Mouse (Mus musculus) forelimb bud, embryonic 11.5 days (tissue): ENCODE measurements at regions not wholly inside any gene's neighbourhood (a gene's known extent, or its start where the extent isn't known, plus 50 kb on each side); places are given as distances from the start of the nearest gene placed in this dataset.
"Not testable (repeated sequence)": the region's sequence is repeated elsewhere in the genome, so short reads cannot be mapped to it uniquely, and the experiment has no call there.

Experiments used
- DNase-seq: peaks from one replicate; pipeline ENCODE4 v3.0.0-alpha.2; 2012; ENCODE audit warnings: low read depth, low spot score

DNA sequence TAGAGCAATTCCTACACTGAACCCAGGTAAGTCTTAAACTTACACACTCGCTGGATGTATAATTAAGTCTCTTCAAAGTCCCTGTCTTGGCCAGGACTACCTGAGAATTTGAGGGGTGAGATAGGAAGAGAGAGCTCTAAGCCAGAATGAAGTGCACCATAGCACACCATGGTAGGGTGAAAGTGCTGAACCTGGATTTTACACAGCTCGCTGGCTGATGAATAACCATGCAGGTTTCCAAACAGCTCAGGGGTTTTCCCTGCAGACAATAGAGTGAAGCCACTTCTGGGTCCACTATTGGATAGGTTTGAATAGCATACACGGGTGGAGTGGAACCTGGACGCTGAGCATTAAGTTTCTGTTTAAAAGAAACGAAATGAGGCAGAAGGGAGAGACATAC is 180.7 kb upstream of the Plxna2 start:
- no peak for DNase-seq

- DNase-seq, result no peak
Measured at GRCm38 (mm10) chr1:194435060-194435459, 183.0 kb upstream of the Plxna2 start.

DNA sequence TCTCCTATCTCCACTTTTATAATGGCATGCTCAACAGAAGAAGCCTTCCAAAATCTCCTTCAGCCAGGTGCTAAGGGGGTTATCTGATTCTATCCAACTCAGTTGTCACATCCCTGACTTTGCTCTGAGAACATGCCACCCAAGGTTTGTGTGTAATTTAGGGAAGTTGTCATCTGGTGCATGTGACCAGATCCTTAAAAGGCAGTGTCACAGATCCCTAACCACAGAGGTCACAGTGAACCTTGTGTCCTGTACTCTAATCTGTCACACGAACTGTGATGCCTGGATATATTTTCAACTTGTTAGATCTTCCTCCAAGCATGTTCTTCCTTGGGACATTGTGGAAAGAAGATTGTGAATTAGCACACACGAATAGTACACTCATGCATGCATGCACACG is 189.4 kb upstream of the Plxna2 start:
- DNase-seq, result no peak

GRCm38 (mm10) chr1:194426293-194426692 is 191.7 kb upstream of the Plxna2 start:
- DNase-seq, result no peak

GRCm38 (mm10) chr1:194424201-194424600 is 193.8 kb upstream of the Plxna2 start:
- no peak for DNase-seq

DNA sequence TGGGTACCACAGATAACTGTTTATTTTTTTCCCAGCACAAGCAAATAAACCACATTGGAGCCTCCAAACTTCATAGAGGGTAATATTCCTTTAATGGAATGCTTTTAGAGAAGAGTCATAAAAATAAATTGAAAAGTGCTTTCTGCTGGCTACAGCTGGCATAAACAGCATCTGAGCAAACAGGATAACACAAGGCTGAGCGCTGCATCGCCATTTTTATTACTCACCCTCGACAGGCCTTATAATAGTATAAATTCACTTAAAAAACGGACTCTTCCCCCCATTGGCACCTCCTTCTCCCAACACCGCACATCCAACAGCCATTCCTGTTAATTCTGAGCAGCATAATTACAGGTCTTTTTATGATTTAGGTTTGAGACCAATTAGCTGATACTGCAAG is 205.8 kb upstream of the Plxna2 start:
- DNase-seq, result no peak

DNA sequence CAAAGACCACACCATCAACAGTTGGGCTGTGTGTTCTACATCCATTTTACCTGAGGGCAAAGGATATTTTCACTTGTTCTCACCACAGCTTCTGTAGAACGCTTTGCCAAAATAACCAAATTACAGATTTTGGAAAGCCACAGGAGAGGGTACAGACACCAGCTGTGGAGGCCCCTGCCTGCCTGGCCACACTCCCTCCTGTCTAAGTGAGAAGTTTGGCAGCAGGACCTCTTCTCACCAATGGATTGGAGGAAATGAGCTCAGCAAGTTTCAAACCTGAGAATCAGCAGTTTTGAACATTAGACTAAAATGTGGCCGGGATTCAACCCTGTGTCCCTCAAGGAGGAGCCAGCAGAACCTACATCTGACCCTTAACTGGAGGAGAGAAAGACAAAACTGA is 206.2 kb upstream of the Plxna2 start:
- DNase-seq, result no peak

DNA sequence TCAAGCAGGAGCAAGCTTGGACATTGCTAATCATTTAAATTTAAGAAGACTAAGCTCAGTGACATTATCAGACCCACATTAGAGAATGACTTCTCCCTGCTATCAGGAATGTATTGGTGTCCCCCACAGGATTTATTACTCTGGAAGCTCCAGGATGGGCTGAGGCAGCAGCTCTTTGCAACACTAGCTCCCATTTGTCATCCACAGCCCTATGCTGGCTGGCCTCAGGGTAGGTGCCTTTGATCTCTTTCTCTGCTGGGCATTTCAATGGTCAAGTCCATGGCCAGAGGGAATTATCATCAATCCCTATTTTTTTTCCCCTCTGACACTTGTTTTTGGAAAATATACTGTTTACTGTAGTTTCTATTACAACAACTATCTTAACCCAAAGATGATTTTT is 218.7 kb upstream of the Plxna2 start:
- no peak for DNase-seq

GRCm38 (mm10) chr1:194396754-194397460 is 221.1 kb upstream of the Plxna2 start:
- DNase-seq, result no peak

GRCm38 (mm10) chr1:194393720-194394119 is 224.3 kb upstream of the Plxna2 start:
- no peak for DNase-seq

- DNase-seq, result no peak
Measured at GRCm38 (mm10) chr1:194390202-194390601, 227.8 kb upstream of the Plxna2 start.

DNA sequence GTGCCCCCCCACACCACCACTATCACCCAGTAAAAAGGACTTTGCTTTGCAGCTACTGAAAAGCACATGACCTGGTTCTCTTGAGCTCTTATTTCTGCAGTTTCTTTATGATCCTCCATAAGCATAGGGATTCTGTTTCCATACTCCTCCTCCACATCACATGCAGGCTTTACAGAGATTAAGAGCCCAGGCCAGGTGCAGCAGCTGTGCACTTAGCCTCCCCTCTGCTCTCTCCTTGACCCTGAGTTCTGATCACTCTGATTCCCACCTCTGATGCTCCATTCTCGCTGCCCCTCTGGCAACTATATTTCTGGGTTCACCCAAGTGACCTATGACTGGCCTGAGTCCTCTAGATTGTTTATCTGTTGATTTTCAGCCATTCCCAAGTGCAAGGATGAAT is 239.9 kb upstream of the Plxna2 start:
- no peak for DNase-seq

- DNase-seq, result not testable (repeated sequence)
Measured at GRCm38 (mm10) chr1:194373511-194373910, 244.5 kb upstream of the Plxna2 start.

DNA sequence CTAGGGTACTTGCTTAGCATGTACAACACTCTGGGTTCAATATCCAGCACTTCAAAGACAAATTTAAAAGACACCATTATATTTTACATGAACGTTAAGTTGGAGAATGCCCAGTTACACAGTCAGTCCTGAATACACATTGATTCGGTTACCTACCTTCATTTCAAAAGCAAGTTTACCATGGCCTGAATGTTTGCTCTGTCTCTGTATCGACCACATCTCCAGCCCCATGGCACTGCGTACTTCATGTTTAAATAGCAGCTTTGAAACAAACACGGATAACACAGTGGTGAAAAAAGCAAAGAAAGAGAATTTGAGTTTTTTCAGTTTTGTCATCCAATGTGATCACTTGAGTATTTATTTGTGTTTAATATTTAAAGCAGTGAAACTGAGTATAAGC is 254.1 kb upstream of the Plxna2 start:
- DNase-seq, result no peak

- no peak for DNase-seq
Measured at GRCm38 (mm10) chr1:194363129-194363768, 254.8 kb upstream of the Plxna2 start.

- DNase-seq, result no peak
Measured at GRCm38 (mm10) chr1:194362298-194362697, 255.7 kb upstream of the Plxna2 start.

- no peak for DNase-seq
Measured at GRCm38 (mm10) chr1:194361316-194361715, 256.7 kb upstream of the Plxna2 start.

- DNase-seq, result no peak
Measured at GRCm38 (mm10) chr1:194354332-194355120, 263.5 kb upstream of the Plxna2 start.

GRCm38 (mm10) chr1:194345304-194346033 is 272.5 kb upstream of the Plxna2 start:
- DNase-seq, result no peak

- DNase-seq, result no peak
Measured at GRCm38 (mm10) chr1:194342568-194342967, 275.4 kb upstream of the Plxna2 start.

DNA sequence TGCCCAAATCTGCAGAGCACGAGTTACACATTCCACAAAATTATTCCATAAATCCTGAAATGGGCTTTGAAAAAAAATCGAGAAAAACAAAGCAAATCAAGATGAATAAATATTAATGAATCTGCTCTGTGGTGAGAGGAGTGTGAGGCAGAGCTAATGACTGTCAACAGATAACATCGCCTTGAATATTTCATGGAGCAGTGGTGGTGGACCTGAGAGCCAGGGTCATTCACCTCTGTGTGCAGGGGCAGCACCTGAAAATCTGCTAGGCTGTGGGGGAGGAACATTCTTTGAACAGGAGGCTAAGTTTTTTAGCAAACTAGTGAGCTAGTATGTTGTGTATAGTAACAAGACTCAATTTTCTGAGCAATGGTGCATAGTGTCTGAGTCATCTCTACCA is 276.3 kb upstream of the Plxna2 start:
- no peak for DNase-seq
